Mouse (Mus musculus): ENCODE data around the gene Mecom.

Gene Mecom

DNA sequence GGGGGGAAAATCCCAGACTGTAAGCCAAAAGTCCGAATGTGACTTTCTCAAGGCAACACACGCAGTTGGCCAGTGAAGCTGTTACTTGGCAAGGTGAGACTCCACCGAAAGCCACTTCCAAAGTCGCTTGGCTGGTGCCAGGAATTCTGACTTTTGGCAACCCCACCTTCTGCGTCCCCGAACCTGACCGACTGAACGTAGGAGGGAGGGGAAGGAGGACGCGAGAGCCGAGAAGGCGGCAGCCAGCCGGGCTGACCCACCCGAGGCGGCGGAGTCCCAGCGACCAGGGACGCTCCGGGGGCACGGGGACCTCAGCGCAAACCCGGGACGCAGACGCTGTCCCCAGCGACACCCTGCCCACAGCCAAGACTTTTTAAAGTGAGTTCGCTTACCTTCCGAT is 535.7 kb downstream of the Mecom start:
- DNase-seq: peak; percentile 57 to 59

DNA sequence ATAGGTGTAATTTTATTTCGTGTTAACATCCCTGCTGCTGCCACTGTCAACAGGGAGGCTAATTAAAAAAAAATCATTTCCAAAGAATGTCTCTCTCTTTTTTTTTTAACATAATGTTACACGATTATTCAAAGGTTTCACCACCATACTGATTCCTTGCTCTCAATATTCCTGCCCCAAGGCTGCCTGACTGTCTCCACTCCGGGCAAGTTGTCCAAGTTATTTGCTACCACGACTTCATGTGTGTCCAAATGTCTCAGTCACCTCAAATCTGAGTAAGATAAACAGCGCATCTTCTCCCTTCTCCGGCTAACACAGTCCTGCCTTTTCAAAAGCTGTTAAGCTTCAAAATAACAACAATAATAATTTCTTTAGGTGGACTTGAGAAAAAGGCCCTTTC is 536.1 kb downstream of the Mecom start:
- DNase-seq: no peak

DNA sequence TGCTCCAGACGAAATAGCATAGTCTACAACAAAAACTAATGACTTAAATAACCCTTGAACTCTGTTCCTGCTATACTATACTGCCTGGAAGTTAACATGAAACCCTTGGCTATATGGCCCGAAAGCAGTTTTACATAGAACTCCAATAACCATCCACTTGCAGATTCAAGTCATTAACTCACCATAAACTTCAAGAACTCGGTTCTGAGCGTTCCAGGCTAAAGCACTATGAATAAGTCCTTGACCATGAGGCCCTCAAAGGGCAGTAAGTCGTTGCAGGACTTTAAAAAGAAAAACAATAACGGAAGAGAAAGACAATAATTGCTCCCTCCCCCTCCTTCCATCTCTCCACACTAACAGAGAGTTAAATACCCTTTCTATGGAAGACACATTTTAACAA is 536.9 kb downstream of the Mecom start:
- DNase-seq: no peak

DNA sequence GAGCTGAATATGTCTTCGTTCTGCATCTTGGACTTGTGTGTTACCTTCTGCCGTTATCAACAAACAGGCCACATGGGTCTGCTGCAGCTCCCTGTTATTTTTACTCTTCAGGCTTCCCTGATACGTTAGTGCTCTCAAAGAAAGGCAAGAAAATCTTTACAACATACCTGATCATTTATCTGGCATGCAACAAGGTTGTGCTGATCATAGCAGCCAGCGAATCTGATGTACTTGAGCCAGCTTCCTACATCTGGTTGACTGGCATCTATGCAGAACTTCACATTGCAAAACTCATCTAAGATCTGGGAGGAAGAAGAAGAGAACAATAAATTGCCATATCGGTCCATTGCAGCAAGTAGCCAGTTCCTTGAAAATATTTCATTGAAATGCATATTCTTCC is 538.2 kb downstream of the Mecom start:
- no peak for DNase-seq

DNA sequence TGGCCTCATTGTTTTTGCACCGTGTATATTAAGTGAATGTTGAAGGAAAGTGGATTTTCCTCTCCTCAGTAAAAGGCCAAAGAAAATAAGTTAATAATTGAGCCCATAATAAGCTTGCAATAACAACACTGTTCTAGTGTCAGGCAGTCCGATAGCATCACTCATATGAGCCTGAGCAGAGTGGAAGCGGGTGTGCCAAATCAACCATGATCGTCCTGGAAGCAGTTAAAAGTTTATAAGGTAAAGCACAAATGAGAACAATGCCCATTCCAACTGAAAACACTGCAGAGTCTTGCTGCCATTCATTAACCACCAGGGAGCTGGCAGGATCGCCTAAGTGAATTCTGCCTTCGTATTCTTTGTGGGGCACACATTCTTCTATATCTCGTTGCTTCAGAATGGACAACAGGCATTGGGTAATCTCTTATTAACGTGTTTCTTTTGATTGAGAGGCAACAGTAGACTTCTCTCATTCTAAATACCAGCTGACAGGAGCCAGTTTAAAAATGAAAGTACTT is 542.9 kb downstream of the Mecom start:
- DNase-seq: peak in 1 of 2 experiments; percentile 57

DNA sequence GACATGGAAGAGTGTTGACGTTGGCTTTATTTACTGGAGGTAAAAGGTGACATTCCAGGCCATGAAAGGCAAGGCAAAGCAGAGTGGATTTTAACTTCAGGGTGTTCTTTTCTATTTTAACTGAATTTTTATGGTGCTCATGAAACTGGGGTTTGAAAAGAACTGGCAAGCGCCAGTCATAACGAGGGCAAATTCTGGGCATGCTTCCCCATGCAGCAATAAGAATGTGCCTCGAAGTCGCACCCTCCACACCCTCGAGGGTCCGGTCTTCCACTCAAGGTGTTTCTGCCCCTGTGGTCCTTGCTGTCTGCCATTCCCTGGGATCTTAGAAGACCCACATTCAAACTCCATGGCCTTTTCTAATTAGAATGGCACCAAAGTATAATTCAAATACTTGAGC is 547.5 kb downstream of the Mecom start:
- no peak for DNase-seq

DNA sequence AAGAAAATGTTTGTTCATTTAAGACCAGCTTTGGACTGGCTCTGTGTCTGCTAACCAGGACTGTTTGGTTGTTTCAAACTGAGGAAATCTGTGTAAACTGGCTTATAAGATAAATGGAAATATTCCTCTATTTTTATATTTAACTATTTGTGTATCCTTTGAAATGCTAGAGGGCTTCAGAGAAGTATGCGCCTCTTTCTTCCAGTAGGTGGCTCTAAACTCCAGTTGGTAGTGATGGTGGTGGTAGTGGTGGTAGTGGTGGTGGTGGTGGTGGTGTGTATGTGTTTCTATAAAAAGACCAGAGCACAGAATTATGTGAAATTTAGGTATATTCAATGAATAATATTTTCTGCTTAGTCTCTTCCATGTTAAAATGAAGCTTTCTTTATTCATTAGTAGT is 548.8 kb downstream of the Mecom start:
- no peak for DNase-seq

DNA sequence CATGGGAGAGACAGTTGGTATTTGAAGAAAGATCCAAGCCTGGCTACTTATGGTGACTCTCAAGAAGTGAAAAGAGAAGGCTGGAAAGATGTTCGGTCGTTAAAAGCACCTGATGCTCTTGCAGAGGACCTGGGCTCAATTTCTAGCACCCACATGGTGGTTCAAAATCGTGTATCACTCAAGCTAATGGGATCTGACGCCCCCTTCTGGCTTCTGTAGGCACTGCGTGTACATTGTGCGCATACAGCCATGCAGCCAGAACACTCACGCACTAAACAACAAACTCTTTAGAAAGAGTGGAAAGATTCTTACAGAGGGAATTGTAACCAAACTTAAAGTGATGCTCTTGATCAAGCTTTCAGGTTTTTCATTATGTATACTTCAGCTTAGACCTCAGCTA is 550.7 kb downstream of the Mecom start:
- DNase-seq: no peak

DNA sequence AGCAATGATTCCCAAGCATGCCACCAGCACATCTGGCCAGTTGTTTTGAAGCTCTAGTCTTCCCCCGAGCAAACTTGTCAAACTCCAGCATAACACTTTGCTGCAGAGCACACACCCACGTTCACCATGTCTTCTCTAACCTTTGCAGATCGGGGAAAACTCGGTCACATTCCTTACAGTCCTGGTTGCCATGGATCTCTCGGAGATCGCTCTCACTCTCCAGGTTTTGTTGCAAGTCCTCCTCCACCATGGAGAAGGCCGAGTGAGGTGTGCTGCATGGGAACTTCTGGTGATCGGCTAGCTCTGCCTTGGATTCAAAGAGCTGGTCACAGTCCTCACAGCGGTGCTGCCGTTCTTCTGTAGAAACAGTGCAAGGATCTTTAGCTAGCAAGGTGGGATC is 554.5 kb downstream of the Mecom start:
- no peak for DNase-seq

DNA sequence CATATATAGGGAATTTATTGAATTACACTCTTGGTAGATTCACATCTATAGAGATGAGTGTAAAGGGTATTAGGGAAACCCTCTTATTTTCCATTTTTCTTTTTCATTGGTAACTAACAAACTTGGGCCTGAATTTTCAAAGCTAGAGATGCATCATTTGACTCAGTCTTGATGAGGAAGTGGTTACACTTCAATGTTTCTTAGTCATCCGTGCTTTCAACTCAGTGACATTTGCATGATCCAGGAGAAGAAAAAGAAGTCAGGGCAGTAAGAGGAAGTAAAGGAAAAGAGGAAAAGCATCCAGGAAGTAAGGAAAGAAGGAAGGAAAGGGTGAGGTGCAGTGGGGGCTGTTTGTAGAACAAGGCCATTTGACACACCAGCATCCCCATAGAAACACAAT is 556.3 kb downstream of the Mecom start:
- no peak for DNase-seq

DNA sequence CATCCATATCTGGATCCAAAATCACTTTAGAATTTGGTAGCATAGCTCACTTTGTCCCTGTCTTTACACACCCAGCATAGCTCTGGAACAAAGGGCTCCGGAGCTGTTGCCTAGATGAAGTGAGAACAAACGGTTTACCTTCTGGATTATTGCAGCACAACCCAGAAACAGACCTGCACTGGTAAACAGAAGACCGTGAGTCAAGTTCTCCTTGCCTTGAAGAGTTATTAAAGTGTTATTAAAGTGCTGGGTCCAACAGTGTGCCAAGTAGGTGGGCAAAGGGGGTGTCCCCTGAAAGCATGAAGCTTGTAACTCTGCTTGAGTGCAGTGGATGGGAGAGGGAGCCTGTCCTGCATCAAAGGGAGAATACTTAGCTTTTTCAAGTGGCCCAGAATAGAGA is 563.4 kb downstream of the Mecom start:
- DNase-seq: no peak

DNA sequence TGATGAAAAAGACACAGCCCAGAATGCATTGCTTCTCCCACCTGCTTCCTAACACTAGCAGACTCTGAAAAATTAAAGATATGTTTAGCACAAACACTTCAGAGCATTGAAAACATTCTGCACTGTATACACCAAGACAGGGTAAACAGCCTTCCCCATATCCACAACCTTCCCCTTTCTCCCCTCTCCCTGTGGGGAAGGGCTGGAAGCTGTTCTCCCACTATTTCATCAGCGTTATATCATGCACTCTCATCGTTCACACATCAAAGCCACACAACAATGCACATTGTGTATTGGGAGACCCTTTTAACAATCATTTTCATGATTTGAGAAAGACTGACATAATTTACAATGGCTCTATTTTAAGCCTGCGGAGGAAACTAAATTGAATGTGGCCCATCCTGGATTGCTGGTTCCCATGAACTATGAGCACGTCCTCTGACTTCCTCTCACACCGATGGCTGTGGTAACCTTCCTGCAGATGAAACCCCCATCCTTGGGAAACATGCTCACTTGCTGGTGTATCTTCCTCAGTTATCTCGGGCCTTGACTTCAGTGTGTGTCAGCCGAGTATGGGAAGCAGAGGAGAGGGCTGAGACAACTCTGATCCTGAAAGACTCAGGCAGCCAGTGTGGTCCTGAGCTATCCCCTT is 566.4 kb downstream of the Mecom start:
- DNase-seq: peak; percentile 16 to 23

DNA sequence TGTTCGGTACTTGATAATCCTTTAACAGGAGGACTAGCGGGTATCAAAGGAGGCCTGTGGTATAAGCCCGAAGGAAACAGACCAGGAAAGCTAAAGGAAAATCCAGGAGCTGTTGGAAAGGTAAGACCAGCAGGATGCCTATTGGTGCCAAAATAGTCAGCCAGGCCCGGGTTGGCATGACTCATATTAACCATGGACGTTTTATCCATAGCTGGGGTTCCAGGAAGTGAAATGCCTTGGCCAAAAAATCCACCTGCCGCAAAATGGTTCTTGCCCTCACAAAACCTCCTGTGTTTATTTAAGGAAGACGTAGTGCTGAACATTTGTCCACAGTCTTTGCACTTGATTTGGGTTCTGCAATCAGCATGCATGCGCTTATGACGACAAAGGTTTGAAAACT is 567.3 kb downstream of the Mecom start:
- no peak for DNase-seq

DNA sequence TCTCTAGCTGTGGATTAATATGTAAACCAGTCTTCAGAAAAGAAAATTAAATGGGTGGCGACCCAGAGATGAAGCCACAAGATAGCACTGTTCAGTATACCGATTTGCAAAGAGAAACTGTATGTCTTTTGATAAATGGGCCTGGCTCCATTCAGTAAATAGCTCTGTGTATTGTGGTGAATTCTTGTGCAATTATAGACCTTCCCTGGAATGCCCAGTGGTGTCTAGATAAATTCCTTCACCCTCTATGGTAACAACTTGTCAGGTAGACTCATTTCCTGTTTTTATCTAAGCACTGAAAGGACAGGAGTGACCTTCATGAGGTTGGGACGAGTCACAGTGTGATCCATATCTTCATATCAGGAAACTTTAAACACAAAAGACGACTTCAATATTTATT is 571.2 kb downstream of the Mecom start:
- DNase-seq: no peak

DNA sequence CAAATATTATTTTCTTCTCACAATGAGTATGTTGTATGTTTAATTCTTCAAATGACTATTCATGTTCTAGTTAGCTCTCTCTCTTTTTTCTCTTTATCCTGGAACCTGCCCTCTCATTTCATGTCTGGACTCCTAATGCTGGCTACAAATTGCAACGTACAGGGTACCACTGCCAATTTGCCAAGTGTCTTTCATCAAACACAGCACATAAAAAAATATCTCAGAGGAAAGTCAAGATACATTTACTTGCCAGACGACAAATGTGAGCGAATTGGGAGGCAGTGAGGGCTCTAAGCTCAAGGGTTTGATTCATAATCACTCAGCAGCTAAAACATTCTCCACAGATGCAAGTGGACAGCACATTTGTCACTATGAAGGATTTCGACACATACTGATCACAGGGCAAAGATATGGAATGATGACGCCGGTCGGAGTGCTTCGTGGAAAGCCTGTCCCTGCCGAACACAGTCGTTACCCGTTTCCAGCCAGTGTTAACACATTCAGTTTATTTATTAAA is 579.3 kb downstream of the Mecom start:
- DNase-seq: no peak

DNA sequence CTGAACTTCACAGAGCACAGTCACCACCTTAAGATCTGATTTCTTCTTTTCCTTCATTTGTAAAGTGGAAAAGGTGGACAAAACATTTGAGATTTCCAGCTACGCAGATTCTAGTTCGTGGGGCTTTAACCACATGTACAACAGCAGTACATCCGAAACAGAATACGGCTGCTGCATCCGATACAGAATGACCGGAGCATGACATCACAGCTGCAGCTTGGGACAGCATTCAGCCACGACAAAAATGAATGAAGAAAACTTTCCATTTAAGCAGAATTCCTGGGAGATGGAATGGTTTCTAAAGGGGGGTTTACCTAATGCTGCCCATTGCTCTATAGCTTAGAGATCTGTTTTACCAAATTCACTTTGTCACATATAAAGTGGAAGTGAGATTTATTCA is 583.9 kb downstream of the Mecom start:
- DNase-seq: no peak

DNA sequence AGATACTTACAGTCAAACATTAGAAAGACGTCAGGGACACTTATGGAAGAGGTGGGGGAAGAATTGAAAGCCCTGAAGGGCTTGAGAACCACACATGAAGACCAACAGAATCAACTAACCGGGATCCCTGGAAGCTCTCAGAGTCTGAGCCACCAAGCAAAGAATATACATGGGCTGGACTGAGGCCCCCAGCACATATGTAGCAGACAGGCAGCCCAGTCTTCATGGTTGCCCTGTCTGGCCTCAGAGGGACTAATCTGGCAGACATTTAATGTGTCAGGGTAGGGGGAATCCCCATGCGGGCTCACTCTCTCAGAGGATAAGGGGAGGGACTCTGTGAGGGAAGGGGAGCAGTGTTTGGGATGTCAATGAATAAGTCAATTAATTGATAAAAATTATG is 584.4 kb downstream of the Mecom start:
- no peak for DNase-seq

DNA sequence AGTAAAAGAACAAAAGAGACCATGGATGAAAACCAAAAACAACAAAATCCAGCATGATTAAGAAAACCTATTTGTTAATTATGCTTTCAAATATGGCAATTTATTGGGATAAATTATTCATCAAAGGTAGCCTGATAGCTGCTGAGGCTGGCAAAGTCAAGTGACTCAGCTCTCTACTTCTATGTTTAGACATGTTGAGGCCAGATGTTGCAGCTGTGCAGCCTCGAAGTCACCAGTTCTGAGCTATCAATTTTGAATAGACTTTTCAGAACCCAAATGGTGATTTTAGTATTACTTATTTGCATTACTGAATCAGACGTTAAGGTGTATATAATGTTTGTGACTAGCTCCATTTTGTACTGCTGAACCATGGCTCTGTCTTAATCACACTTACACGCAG is 588.8 kb downstream of the Mecom start:
- DNase-seq: no peak

DNA sequence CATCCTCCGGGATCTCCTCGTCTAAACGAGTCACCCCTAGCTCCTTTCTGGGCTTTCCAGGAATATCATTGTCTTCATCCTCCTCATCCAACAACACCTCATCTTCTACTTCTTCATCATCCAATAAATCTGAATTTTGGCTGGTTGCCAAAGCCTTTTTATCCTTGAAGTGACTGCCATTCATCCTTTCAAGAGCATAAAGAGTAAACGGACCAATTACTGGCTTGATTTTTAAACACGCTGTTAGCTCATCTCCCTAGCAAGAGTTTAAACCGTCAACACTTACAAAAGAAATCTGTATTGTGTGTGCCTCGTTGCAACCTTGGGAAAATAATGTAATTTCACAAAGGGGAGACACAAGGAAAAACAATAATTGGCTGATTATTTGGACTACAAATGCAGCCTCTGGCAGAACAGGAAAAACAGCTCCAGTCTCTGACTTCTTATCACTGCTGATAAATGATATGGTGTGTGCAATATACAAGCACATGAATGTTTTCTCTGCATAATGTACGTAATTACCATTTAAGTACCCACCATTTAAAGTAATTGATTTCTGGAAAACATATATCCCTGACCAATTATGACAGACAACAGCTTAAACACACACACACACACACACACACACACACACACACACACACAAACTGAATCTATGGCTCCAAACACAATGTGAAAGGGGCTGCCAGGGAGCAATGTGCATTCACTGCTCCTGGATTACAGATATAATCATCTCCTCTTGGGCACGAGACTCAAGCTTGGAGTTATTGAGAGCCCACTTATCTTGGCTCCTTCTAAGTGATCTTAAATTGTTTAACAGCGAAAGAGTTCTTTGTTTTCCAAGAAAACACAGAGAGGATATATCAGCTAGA is 590.2 kb downstream of the Mecom start:
- no peak for DNase-seq

DNA sequence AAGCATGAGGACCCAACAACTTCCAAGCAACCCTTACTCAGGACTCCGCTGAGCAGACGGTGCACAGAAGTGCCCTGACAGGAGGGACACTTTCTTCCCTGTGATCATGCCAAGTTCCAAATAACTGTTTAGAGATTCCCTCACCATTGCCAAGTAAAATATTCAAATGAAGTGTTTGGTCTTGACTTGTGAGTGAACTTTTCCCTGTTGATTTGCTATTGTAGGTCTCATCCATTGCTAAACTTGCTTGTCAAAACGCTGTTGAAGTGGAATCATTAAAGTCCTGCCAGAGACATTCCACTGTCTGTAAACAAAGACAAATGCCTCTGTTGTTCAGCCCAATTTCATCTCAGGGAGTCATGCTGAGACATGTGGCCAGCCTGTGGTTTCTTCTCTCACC is 594.5 kb downstream of the Mecom start:
- DNase-seq: no peak

DNA sequence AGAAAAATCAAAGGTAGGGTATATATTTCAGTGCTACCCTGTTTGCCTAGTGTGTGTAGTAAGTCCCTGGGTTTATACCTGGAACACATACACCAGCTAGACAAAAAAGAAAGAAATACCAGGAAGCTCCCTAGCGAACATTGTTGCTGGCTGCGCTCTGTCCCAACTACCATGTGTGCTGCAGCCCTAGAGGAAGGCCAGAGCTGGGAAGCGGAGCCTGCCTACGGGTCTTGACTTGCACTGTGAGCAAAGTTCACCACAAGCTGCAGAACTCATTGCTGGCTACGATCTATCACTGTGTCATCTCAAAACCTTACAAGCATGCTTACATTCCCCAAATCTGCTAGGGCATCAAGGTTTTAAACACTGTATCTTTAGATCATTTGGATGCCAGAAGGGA is 597.0 kb downstream of the Mecom start:
- DNase-seq: peak in 1 of 2 experiments; percentile 46

DNA sequence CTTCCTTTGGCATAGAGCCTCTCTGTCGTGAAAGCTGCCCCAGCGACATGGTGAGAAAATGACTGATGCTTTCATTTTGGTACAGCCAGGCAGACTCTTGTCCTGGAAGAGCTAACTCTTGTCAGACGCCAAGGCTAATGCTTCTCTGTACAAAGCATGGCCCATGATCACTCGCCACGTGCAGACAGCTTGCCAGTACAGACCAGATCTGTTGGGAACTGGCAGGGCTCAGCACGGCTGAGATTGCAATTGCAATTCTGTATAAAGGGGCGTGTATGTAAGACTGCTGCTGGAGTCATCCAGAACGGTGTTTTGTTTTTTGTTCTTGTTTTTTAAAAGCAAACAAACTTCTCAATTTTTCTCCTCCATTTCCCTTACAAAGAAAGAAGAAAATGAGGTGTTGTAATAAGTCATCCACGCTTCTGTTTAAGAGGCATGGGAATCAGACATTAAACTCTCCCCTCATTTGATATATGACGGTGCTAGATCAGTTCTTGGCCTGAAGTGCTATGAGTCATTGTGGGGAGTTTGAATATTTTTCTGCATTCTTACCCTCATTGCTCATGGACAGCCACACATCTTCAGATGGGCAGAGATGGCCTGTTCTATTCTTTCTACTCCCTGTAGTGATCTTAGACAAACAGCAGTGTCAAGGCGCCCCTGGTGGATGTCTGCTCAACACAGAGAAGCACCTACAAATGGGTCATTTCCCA is 644.1 kb downstream of the Mecom start:
- DNase-seq: no peak

Measured in kidney, postnatal 36 days (tissue).